Mouse (Mus musculus): ENCODE measurements around the gene Fgr.

- TF ChIP-seq CTCF (conservative IDR thresholded peaks at IDR 0.05 in 1 of 2, IDR thresholded peaks at IDR 0.05 in 1 of 2; ENCODE audit: low read depth in 2 of 2, low read length in 2 of 2) (no peak), POLR2A (IDR thresholded peaks at IDR 0.05; ENCODE audit: low read depth, low read length) (peak; percentile 50; the same call in 1 of the 2 replicates)
These were observed 2.8 kb downstream of the Fgr start for GRCm38 (mm10) chr4:132976729-132977128.
